Mouse (Mus musculus) megakaryocyte, embryonic 14.5 days (primary cell): Measurements from ENCODE around the gene Pgrmc1.

Experiments
- FLI1 ChIP-seq: IDR thresholded peaks from 2 replicates; pipeline ENCODE4 v1.6.1; 2012; ENCODE audit warnings: low read length, inconsistent platforms, mixed read lengths
- GATA1 ChIP-seq: IDR thresholded peaks from 3 replicates; pipeline ENCODE4 v1.6.1; 2012; ENCODE audit warnings: mixed read lengths, low read length, inconsistent platforms, borderline replicate concordance

DNA sequence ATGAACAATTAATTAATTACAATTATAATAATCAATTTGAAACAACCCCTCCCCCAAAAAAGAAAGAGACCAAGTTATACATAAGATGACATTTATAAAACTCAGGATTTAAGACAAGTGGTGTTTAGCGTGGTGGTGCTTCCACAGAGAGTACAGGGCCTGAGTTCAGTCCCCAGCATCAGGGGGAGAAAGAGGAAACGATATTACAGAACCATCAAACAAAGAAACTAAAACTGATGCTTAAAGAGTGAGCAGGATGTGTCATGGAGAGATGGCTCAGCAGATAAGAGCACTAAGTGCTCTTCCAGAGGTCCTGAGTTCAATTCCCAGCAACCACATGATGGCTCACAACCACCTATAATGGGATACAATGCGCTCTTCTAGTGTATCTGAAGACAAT is 45.3 kb upstream of the Pgrmc1 start:
- TF ChIP-seq FLI1: no peak
- TF ChIP-seq GATA1: no peak
